Mouse (Mus musculus) right cerebral cortex, adult 18-20 months (tissue): ENCODE measurements around the gene Nfyc.

Experiments
- DNase-seq: peaks from one replicate; pipeline ENCODE4 v3.0.0; 2022; ENCODE audit warnings: mixed read lengths

The Nfyc gene

GRCm38 (mm10) chr4:120713021-120713420, 118.4 kb downstream of the Nfyc start:
- no peak for DNase-seq

GRCm38 (mm10) chr4:120712236-120712635, 119.1 kb downstream of the Nfyc start:
- DNase-seq = no peak
